Mouse (Mus musculus): Measurements from ENCODE around the gene Rhox12. TPM values are rescaled to one million over a fixed set of nuclear protein-coding genes. Genes with fewer than 3 reads are reported as not detected.

Rhox12 gene
- not detected in 2 replicates for polyA plus RNA-seq (2014; fragmentation: Nextera tagmentation; extraction: Ambion mirVana)

- Histone ChIP-seq H3K4me2 (ENCODE audit: low read depth, low read length) (no peak within 1 kb of the TSS), H3K27me3 (replicated peaks; ENCODE audit: control insufficient read depth, insufficient read depth, low read length) (no peaks in the 10 kb centered on the region), H3K9ac (ENCODE audit: low read depth, low read length) (no peak within 1 kb of the TSS), H3K36me3 (ENCODE audit: control insufficient read depth, insufficient read depth, low read length) (no peaks in the 10 kb centered on the region), H3K4me3 (ENCODE audit: low read depth, low read length) (no peak within 1 kb of the TSS), H3K4me1 (ENCODE audit: control insufficient read depth, insufficient read depth, low read length) (no peaks in the 10 kb centered on the region), H3K27ac (replicated peaks; ENCODE audit: low read depth, low read length) (no peak within 1 kb of the TSS), H3K9me3 (ENCODE audit: control insufficient read depth, low read length) (no peaks in the 10 kb centered on the region)
- DNase-seq (ENCODE audit: low spot score) (no peak), ATAC-seq (ENCODE audit: low read depth) (no peak)
- 70% methylated on average over 4 of the region's 4 CpGs for WGBS
Observed at GRCm38 (mm10) chrX:38110807-38111206, at the start of gene Rhox12. Rhox12 (minus strand) TSS chrX:38110907.

GRCm38 (mm10) chrX:38159097-38159496, 48.4 kb upstream of the Rhox12 start:
- H3K4me1 ChIP-seq (ENCODE audit: control insufficient read depth, insufficient read depth, low read length): no peaks in the 10 kb centered on the region
- no peak overlapping the region for H3K4me3 ChIP-seq (ENCODE audit: low read depth, low read length)
- H3K36me3 ChIP-seq (ENCODE audit: control insufficient read depth, insufficient read depth, low read length): no peaks in the 10 kb centered on the region
- no peak overlapping the region for H3K27ac ChIP-seq (replicated peaks; ENCODE audit: low read depth, low read length)
- no peaks in the 10 kb centered on the region for H3K27me3 ChIP-seq (replicated peaks; ENCODE audit: control insufficient read depth, insufficient read depth, low read length)
- 67% methylated on average over 1 of the region's 1 CpGs for WGBS
- no peak overlapping the region for H3K9ac ChIP-seq (ENCODE audit: low read depth, low read length)
- H3K4me2 ChIP-seq (ENCODE audit: low read depth, low read length): no peak overlapping the region
- DNase-seq (ENCODE audit: low spot score) (no peak), ATAC-seq (ENCODE audit: low read depth) (no peak)
- H3K9me3 ChIP-seq (ENCODE audit: control insufficient read depth, low read length): no peaks in the 10 kb centered on the region

- Histone ChIP-seq H3K9me3 (ENCODE audit: control insufficient read depth, low read length) (peaks cover 19% of the 10 kb centered on the region), H3K27me3 (replicated peaks; ENCODE audit: control insufficient read depth, insufficient read depth, low read length) (no peaks in the 10 kb centered on the region), H3K27ac (replicated peaks; ENCODE audit: low read depth, low read length) (no peak overlapping the region), H3K4me1 (ENCODE audit: control insufficient read depth, insufficient read depth, low read length) (no peaks in the 10 kb centered on the region), H3K36me3 (ENCODE audit: control insufficient read depth, insufficient read depth, low read length) (no peaks in the 10 kb centered on the region), H3K4me3 (ENCODE audit: low read depth, low read length) (no peak overlapping the region), H3K9ac (ENCODE audit: low read depth, low read length) (no peak overlapping the region), H3K4me2 (ENCODE audit: low read depth, low read length) (no peak overlapping the region)
- ATAC-seq (ENCODE audit: low read depth): no peak
- no peak for DNase-seq (ENCODE audit: low spot score)
- 88% methylated on average over 16 of the region's 34 CpGs for WGBS
Observed at GRCm38 (mm10) chrX:38121478-38121877, 10.8 kb upstream of the Rhox12 start.

GRCm38 (mm10) chrX:38120982-38121381, 10.3 kb upstream of the Rhox12 start, which contains the start of gene Rhox13:
Rhox13 (plus strand) TSS chrX:38121219.
- Histone ChIP-seq H3K4me3 (ENCODE audit: low read depth, low read length) (no peak within 1 kb of the TSS), H3K4me1 (ENCODE audit: control insufficient read depth, insufficient read depth, low read length) (no peaks in the 10 kb centered on the region), H3K27me3 (replicated peaks; ENCODE audit: control insufficient read depth, insufficient read depth, low read length) (no peaks in the 10 kb centered on the region), H3K9me3 (ENCODE audit: control insufficient read depth, low read length) (peaks cover 19% of the 10 kb centered on the region), H3K36me3 (ENCODE audit: control insufficient read depth, insufficient read depth, low read length) (no peaks in the 10 kb centered on the region), H3K9ac (ENCODE audit: low read depth, low read length) (no peak within 1 kb of the TSS), H3K4me2 (ENCODE audit: low read depth, low read length) (no peak within 1 kb of the TSS), H3K27ac (replicated peaks; ENCODE audit: low read depth, low read length) (no peak within 1 kb of the TSS)
- 94% methylated on average over 20 of the region's 20 CpGs for WGBS
- no peak for ATAC-seq (ENCODE audit: low read depth)
- DNase-seq (ENCODE audit: low spot score): no peak

DNA sequence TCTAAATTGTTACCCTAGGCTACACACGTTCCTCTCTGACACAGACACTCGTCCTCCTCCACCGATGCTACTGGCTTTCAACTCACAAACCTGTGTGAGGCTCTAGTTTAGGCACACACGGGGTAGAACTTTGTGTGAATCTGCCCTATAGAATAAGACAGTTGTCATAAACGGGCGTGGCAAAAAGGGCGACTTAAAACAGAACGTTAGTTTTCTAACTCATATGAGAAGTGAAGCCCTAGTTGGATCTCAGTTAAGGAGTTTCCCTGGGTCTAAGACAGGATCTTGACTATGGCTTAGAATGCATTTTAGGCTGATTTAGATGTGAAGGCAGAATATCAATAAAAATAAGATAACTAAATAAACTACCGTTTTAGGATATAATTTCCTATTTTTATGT, 25.7 kb downstream of the Rhox12 start, which contains the start of gene Rhox11:
Gene Rhox11, minus strand, starts transcription at position 101 of the 400 bp plus-strand sequence.
- DNase-seq (ENCODE audit: low spot score) (no peak), ATAC-seq (ENCODE audit: low read depth) (no peak)
- no peaks in the 10 kb centered on the region for H3K27me3 ChIP-seq (replicated peaks; ENCODE audit: control insufficient read depth, insufficient read depth, low read length)
- 85% methylated on average over 9 of the region's 9 CpGs for WGBS
- no peaks in the 10 kb centered on the region for H3K4me1 ChIP-seq (ENCODE audit: control insufficient read depth, insufficient read depth, low read length)
- H3K9ac ChIP-seq (ENCODE audit: low read depth, low read length): no peak within 1 kb of the TSS
- no peak within 1 kb of the TSS for H3K4me3 ChIP-seq (ENCODE audit: low read depth, low read length)
- H3K36me3 ChIP-seq (ENCODE audit: control insufficient read depth, insufficient read depth, low read length): no peaks in the 10 kb centered on the region
- H3K9me3 ChIP-seq (ENCODE audit: control insufficient read depth, low read length): no peaks in the 10 kb centered on the region
- no peak within 1 kb of the TSS for H3K27ac ChIP-seq (replicated peaks; ENCODE audit: low read depth, low read length)
- no peak within 1 kb of the TSS for H3K4me2 ChIP-seq (ENCODE audit: low read depth, low read length)

DNA sequence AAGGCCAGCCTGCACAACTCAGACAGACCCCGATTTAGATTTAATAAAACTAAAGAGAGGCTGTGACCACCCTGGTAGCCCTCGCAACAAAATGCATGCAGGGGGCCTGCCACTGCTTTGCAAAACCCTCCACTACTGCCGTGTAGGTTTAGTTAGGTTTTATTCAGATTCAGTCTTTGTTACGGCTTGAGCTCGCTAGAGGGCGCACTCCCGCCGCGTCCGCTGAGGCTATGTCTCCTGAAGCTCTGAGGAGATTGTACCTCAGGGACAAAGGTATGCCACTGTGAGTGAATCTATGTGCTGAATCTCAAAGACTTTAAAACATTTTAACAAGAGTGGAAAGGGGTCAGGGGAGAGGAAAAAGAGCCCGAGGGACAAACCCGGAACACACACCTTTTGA, 26.5 kb downstream of the Rhox12 start:
- no peaks in the 10 kb centered on the region for H3K9me3 ChIP-seq (ENCODE audit: control insufficient read depth, low read length)
- H3K4me1 ChIP-seq (ENCODE audit: control insufficient read depth, insufficient read depth, low read length): no peaks in the 10 kb centered on the region
- no peak overlapping the region for H3K9ac ChIP-seq (ENCODE audit: low read depth, low read length)
- 21% methylated on average over 11 of the region's 12 CpGs for WGBS
- H3K36me3 ChIP-seq (ENCODE audit: control insufficient read depth, insufficient read depth, low read length): no peaks in the 10 kb centered on the region
- no peak for ATAC-seq (ENCODE audit: low read depth)
- no peak overlapping the region for H3K27ac ChIP-seq (replicated peaks; ENCODE audit: low read depth, low read length)
- no peaks in the 10 kb centered on the region for H3K27me3 ChIP-seq (replicated peaks; ENCODE audit: control insufficient read depth, insufficient read depth, low read length)
- peak; percentile 6 for DNase-seq (ENCODE audit: low spot score)
- no peak overlapping the region for H3K4me2 ChIP-seq (ENCODE audit: low read depth, low read length)
- no peak overlapping the region for H3K4me3 ChIP-seq (ENCODE audit: low read depth, low read length)

- no peak for DNase-seq (ENCODE audit: low spot score)
- Histone ChIP-seq H3K4me1 (ENCODE audit: control insufficient read depth, insufficient read depth, low read length) (no peaks in the 10 kb centered on the region), H3K27me3 (replicated peaks; ENCODE audit: control insufficient read depth, insufficient read depth, low read length) (no peaks in the 10 kb centered on the region), H3K36me3 (ENCODE audit: control insufficient read depth, insufficient read depth, low read length) (no peaks in the 10 kb centered on the region), H3K9me3 (ENCODE audit: control insufficient read depth, low read length) (no peaks in the 10 kb centered on the region), H3K27ac (replicated peaks; ENCODE audit: low read depth, low read length) (no peak within 1 kb of the TSS), H3K4me2 (ENCODE audit: low read depth, low read length) (no peak within 1 kb of the TSS), H3K4me3 (ENCODE audit: low read depth, low read length) (no peak within 1 kb of the TSS), H3K9ac (ENCODE audit: low read depth, low read length) (no peak within 1 kb of the TSS)
- ATAC-seq (ENCODE audit: low read depth): no peak
- 90% methylated on average over 11 of the region's 11 CpGs for WGBS
Observed at GRCm38 (mm10) chrX:38066175-38066574, 44.5 kb downstream of the Rhox12 start, which contains the start of gene Rhox10. Rhox10 (plus strand) TSS chrX:38066475.

DNA sequence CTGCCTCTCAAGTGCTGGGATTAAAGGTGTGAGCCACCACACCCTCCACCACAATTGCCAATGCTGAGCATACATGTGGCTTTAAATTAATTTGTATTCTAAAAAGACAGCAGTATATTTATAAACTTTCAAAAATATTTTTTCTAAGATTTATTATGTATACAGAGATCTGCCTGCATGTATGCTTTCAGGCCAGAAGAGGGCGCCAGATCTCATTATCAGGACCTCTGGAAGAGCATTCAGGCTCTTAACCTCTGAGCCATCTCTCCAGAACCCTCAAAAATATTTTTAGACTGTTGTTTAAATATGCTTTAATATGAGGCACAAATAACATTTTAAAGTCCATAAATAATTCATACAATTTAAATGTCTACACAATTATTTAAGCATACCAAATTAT, 49.2 kb downstream of the Rhox12 start:
- H3K9me3 ChIP-seq (ENCODE audit: control insufficient read depth, low read length): no peaks in the 10 kb centered on the region
- no peaks in the 10 kb centered on the region for H3K4me1 ChIP-seq (ENCODE audit: control insufficient read depth, insufficient read depth, low read length)
- no peak overlapping the region for H3K27ac ChIP-seq (replicated peaks; ENCODE audit: low read depth, low read length)
- no peaks in the 10 kb centered on the region for H3K36me3 ChIP-seq (ENCODE audit: control insufficient read depth, insufficient read depth, low read length)
- no peak overlapping the region for H3K4me3 ChIP-seq (ENCODE audit: low read depth, low read length)
- ATAC-seq (ENCODE audit: low read depth) (no peak), DNase-seq (ENCODE audit: low spot score) (peak; percentile 8)
- WGBS: 0% methylated on average over 1 of the region's 1 CpGs
- no peak overlapping the region for H3K4me2 ChIP-seq (ENCODE audit: low read depth, low read length)
- no peak overlapping the region for H3K9ac ChIP-seq (ENCODE audit: low read depth, low read length)
- no peaks in the 10 kb centered on the region for H3K27me3 ChIP-seq (replicated peaks; ENCODE audit: control insufficient read depth, insufficient read depth, low read length)

Measured in embryonic facial prominence, embryonic 14.5 days (tissue).